Mouse (Mus musculus) ES-E14 (cell line): ENCODE data around the gene Axin2. TPM values are rescaled to one million over a fixed set of nuclear protein-coding genes. Genes with fewer than 3 reads are reported as not detected.

Experiments used
- DNase-seq: peaks from one replicate; pipeline ENCODE4 v3.0.0-alpha.2; 2013; ENCODE audit warnings: low read depth, low spot score
- H3K27ac ChIP-seq: 2 replicates; pipeline ENCODE4 v1.5.1; 2012; ENCODE audit warnings: low read depth, mild to moderate bottlenecking, low read length, moderate library complexity, mixed read lengths; ENCODE audit not compliant: poor library complexity, insufficient read depth, severe bottlenecking
- H3K36me3 ChIP-seq: 2 replicates; pipeline ENCODE4 v1.6.1; 2012; ENCODE audit warnings: mild to moderate bottlenecking, low read length, moderate library complexity, mixed read lengths; ENCODE audit not compliant: control insufficient read depth, poor library complexity, insufficient read depth, severe bottlenecking
- H3K4me1 ChIP-seq, 2 experiments: fragments of 150-350 bp in 1 of 2; sonication (generic) in 1 of 2; 2 replicates each; pipeline ENCODE4 v1.6.1; 2012; ENCODE audit warnings: low read length in 2 of 2, mild to moderate bottlenecking in 1 of 2, mixed read lengths in 1 of 2; ENCODE audit not compliant: control insufficient read depth in 2 of 2, insufficient read depth in 2 of 2, poor library complexity in 1 of 2
- H3K4me3 ChIP-seq, 2 experiments: fragments of 150-350 bp in 1 of 2; sonication (generic) in 1 of 2; 2 replicates each; pipeline ENCODE4 v1.5.1; 2012; ENCODE audit warnings: low read length in 2 of 2, low read depth in 1 of 2, mild to moderate bottlenecking in 1 of 2, mixed read lengths in 1 of 2; ENCODE audit not compliant: insufficient read depth in 1 of 2, poor library complexity in 1 of 2, severe bottlenecking in 1 of 2
- H3K9ac ChIP-seq: 2 replicates; pipeline ENCODE4 v1.6.1; 2012; ENCODE audit warnings: low read depth, mild to moderate bottlenecking, low read length, mixed read lengths; ENCODE audit not compliant: poor library complexity, insufficient read depth, severe bottlenecking
- H3K9me3 ChIP-seq: fragments of 150-350 bp; sonication (generic); 2 replicates; pipeline ENCODE4 v1.6.1; 2012; ENCODE audit warnings: low read depth, mild to moderate bottlenecking, low read length; ENCODE audit not compliant: control insufficient read depth, insufficient read depth
- CHD2 ChIP-seq: IDR thresholded peaks from 2 replicates; pipeline ENCODE4 v1.6.1; 2014; ENCODE audit warnings: mild to moderate bottlenecking, low read depth, low read length, inconsistent platforms
- HCFC1 ChIP-seq: IDR thresholded peaks from 2 replicates; pipeline ENCODE4 v1.6.1; 2012; ENCODE audit warnings: low read length, inconsistent platforms, borderline replicate concordance; ENCODE audit not compliant: insufficient read depth
- MAFK ChIP-seq: IDR thresholded peaks from 2 replicates; pipeline ENCODE4 v1.6.1; 2014; ENCODE audit warnings: mild to moderate bottlenecking, low read depth, low read length, inconsistent platforms; ENCODE audit not compliant: insufficient read depth
- ZC3H11A ChIP-seq: IDR thresholded peaks from 2 replicates; pipeline ENCODE4 v1.6.1; 2012; ENCODE audit warnings: low read depth, mild to moderate bottlenecking, inconsistent platforms, low read length, borderline replicate concordance
- ZNF384 ChIP-seq: IDR thresholded peaks from 2 replicates; pipeline ENCODE4 v1.6.1; 2012; ENCODE audit warnings: low read depth, low read length, inconsistent platforms
- in situ Hi-C, 2 experiments: fragments of 600-800 bp; cut with MboI; formaldehyde crosslinking; loops; one replicate each; pipeline ENCODE4 v1.15.1; 2025; ENCODE audit warnings: low sequenced_read_pairs in 2 of 2, inconsistent platforms in 1 of 2; ENCODE audit not compliant: unreplicated experiment in 2 of 2
- total RNA-seq: library from RNA; depleted of rRNA; stranded (reverse); fragments of 300-350 nt; gene quantifications from 2 replicates; pipeline ENCODE4 v1.2.3, GENCODE M21; 2012

The Axin2 gene
- total RNA-seq, 1 experiment: 12.3 TPM

DNA sequence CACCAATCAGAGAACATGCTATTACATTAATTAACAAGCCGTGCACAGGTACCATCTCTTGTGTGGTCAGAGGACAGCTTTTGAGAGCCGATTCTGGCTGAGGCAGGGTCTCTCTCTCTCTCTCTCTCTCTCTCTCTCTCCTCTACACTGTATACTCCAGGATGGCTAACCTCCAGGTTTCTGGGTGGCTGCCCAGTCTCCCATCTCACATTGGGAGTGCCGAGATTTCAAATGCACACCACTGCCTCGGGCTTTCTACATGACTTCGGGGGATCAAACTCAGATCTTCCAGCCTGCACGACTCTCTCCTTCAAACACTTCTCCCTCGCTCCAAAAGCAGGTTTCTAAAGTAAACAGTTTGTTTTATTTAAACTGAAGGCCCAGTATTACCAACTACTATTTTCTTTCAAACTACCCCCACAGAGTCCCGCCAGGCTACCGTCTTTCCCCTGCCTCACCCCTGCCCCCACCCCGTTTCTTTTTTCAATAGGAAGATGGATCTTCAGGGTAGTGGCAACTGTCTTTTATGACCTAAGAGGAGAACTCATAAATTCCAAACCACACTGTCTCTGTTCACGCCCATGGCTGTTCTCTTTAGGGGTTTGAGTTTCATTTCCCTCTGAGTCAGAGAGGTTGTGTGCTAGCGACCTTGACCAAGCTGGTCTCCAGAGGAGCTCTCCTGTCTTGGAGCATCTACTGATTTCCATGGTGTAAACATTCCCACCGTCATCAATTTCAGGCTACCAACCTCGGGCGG, 43.5 kb downstream of the Axin2 start:
- Histone ChIP-seq H3K27ac (no peak overlapping the region), H3K9ac (no peak overlapping the region), H3K9me3 (no peaks in the 10 kb centered on the region), H3K4me3 (no peak overlapping the region), H3K4me1 (no peaks in the 10 kb centered on the region), H3K36me3 (no peaks in the 10 kb centered on the region)
- no peak for DNase-seq
- TF ChIP-seq CHD2 (no peak), HCFC1 (no peak)
- in situ Hi-C loops: no loop called here

DNA sequence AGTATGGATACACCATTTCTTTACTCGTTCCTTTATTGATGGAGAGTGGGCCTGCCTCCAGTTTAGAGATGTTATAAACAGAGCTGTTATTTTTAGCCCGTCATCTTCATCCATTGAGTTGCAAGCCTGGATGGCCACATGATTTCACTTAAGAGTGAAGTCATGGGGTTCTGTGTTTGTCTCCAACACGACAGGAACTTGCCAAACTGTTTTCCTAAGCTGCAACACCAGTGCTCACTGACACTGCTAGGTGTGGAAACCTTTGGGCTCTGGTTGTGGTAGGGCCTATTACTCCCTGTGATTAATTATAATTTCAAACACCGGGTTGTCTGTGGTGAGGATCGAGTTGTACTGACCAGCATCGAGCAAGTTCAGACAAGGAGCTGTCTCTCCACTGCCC, 45.6 kb downstream of the Axin2 start:
- Histone ChIP-seq H3K9me3 (no peaks in the 10 kb centered on the region), H3K36me3 (no peaks in the 10 kb centered on the region), H3K4me3 (no peak overlapping the region), H3K27ac (no peak overlapping the region), H3K9ac (no peak overlapping the region), H3K4me1 (no peaks in the 10 kb centered on the region)
- in situ Hi-C loops: no loop called here
- no peak for DNase-seq
- no peak for TF ChIP-seq MAFK
- TF ChIP-seq ZNF384: no peak
- no peak for TF ChIP-seq ZC3H11A
- no peak for TF ChIP-seq HCFC1
- no peak for TF ChIP-seq CHD2

DNA sequence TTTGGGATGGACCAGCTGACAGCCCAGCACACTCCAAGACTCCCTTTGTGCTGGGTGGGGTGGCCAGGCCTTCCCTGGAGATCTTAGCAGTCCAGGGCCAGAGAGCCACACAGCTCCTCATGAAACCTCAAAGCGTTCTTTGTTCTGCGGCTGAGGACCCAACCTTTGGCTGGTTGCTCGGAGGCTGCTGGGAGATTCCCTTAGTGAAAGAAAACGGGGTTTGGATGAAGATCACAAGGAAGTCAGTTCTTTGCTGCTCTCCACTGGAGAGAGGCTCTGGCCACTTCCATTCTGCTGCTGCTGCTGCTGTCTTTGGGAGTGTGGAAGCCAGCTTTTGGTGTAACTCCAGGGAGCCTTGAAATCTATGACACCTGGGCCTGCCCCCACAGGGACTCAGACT, 53.3 kb downstream of the Axin2 start:
- no peak overlapping the region for H3K9ac ChIP-seq

DNA sequence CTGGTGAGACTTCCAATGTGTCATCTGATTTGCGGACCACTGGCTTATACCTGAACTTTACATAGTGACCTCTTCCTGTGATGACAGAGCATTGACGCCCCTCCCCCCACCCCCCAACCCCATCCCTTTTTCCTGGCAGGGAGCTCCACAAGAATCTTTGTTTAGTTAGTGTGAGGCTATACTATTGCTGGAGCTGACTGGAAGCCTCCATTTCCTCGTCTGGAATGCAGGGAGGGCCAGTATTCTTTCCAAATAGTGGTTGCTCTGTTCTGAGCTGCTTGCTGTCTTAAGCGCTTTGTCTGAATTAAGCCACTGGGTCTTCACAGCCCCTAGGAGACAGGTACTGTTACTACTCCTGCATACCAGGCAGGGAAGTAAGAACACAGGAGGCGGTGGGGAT, 53.7 kb downstream of the Axin2 start:
- H3K27ac ChIP-seq: no peak overlapping the region
- no peaks in the 10 kb centered on the region for H3K36me3 ChIP-seq
- H3K4me3 ChIP-seq: no peak overlapping the region
- H3K9me3 ChIP-seq: no peaks in the 10 kb centered on the region
- DNase-seq: no peak
- H3K4me1 ChIP-seq: no peaks in the 10 kb centered on the region
- TF ChIP-seq ZC3H11A (no peak), CHD2 (no peak)
- in situ Hi-C loops: no loop called here
- no peak overlapping the region for H3K9ac ChIP-seq

More for the DNA sequence above, 53.3 kb downstream of the Axin2 start:
- Histone ChIP-seq H3K27ac (no peak overlapping the region), H3K9me3 (no peaks in the 10 kb centered on the region), H3K4me1 (no peaks in the 10 kb centered on the region), H3K4me3 (no peak overlapping the region), H3K36me3 (no peaks in the 10 kb centered on the region)
- no peak for DNase-seq
- in situ Hi-C loops: no loop called here
- no peak for TF ChIP-seq ZC3H11A
- TF ChIP-seq CHD2: no peak
- no peak for TF ChIP-seq ZNF384
- no peak for TF ChIP-seq MAFK
- no peak for TF ChIP-seq HCFC1

- DNase-seq: no peak
- no peak overlapping the region for H3K27ac ChIP-seq
Observed at GRCm38 (mm10) chr11:108975583-108975982, 55.4 kb downstream of the Axin2 start.

More at GRCm38 (mm10) chr11:108975583-108975982, 55.4 kb downstream of the Axin2 start:
- H3K9ac ChIP-seq: no peak overlapping the region
- TF ChIP-seq CHD2 (no peak), ZNF384 (no peak), HCFC1 (no peak), ZC3H11A (no peak), MAFK (no peak)
- in situ Hi-C loops: no loop called here
- no peak overlapping the region for H3K4me3 ChIP-seq
- no peaks in the 10 kb centered on the region for H3K9me3 ChIP-seq
- no peaks in the 10 kb centered on the region for H3K36me3 ChIP-seq
- H3K4me1 ChIP-seq: no peaks in the 10 kb centered on the region
